Mouse (Mus musculus): Measurements from ENCODE around the gene Dnase2a. TPM values are rescaled to one million over a fixed set of nuclear protein-coding genes. Genes with fewer than 3 reads are reported as not detected.

The Dnase2a gene
- polyA plus RNA-seq, 1 experiment from 2014 or later: 5.5 TPM

DNA sequence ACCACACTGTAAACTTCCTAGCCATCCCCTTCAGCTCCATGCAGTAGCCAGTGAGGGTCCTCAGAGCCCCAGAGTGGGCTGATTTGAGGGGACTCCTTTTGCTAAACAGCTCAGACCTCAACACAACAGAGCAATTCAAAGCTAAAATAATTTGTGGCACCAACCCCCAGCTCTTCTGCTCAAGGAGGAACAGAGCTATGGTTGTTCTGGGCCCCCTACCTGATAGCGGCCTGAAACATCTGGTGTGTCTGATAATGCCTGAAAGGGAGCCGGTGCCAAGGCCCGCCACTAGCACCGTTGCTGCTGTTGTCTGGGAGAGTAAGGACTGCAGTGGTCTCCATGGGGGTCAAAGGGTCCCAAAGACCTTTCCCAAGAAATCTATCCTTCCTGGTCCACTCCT, 7.3 kb upstream of the Dnase2a start:
- peaks cover 13% of the 10 kb centered on the region for H3K27me3 ChIP-seq (ENCODE audit: control insufficient read depth, insufficient read depth, low read length)
- H3K4me2 ChIP-seq (ENCODE audit: low read length): no peak overlapping the region
- H3K4me1 ChIP-seq (ENCODE audit: control insufficient read depth in 2 of 2, insufficient read depth in 2 of 2, low read length in 2 of 2): peaks cover 0 to 4% of the 10 kb centered on the region in 2 experiments; a peak in 1 of 4 replicates
- no peak for ATAC-seq (ENCODE audit: insufficient number of reproducible peaks, insufficient read depth, low FRiP score, low read depth)
- H3K9me3 ChIP-seq (ENCODE audit: control insufficient read depth, low read length): no peaks in the 10 kb centered on the region
- H3K4me3 ChIP-seq (ENCODE audit: control insufficient read depth in 1 of 2, insufficient read depth in 1 of 2, low read depth in 1 of 2, low read length in 2 of 2): no peak overlapping the region
- H3K36me3 ChIP-seq (ENCODE audit: control insufficient read depth, insufficient read depth, low read length): no peaks in the 10 kb centered on the region
- H3K27ac ChIP-seq (replicated peaks in 1 of 2; ENCODE audit: control insufficient read depth in 1 of 2, insufficient read depth in 1 of 2, low read depth in 2 of 2, low read length in 2 of 2): no peak overlapping the region
- WGBS: 28% methylated on average over 4 of the region's 4 CpGs
- H3K9ac ChIP-seq (ENCODE audit: low read length): no peak overlapping the region

DNA sequence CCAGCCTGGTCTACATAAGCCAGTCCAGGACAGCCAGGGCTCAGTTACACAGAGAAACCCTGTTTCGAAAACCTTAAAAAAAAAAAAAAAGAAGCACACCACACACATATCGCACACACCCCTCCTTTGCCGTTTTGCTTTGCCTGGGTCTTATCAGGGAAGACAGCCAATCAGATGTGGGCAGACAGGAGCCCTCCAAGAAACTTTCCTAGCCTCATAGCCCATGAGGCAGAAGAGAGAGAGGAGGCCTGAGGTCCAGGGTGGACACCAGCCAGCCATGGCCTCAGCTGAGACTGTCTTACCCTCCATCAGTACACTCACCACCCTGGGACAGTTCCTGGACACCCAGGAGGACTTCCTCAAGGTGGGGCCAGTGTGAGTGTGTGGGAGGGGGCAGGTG, 6.6 kb upstream of the Dnase2a start, which contains the start of gene Klf1:
Klf1 (plus strand) TSS at position 177 of the 400 bp plus-strand sequence.
- 44% methylated on average over 3 of the region's 3 CpGs for WGBS
- no peaks in the 10 kb centered on the region for H3K36me3 ChIP-seq (ENCODE audit: control insufficient read depth, insufficient read depth, low read length)
- H3K4me2 ChIP-seq (ENCODE audit: low read length): peak within 1 kb of the TSS; percentile 99
- peak within 1 kb of the TSS; percentile 79 for H3K9ac ChIP-seq (ENCODE audit: low read length)
- peaks cover 0 to 4% of the 10 kb centered on the region in 2 experiments; a peak in 1 of 4 replicates for H3K4me1 ChIP-seq (ENCODE audit: control insufficient read depth in 2 of 2, insufficient read depth in 2 of 2, low read length in 2 of 2)
- no peak; the same call in 1 of the 2 replicates for ATAC-seq (ENCODE audit: insufficient number of reproducible peaks, insufficient read depth, low FRiP score, low read depth)
- peaks cover 13% of the 10 kb centered on the region for H3K27me3 ChIP-seq (ENCODE audit: control insufficient read depth, insufficient read depth, low read length)
- H3K9me3 ChIP-seq (ENCODE audit: control insufficient read depth, low read length): no peaks in the 10 kb centered on the region
- H3K4me3 ChIP-seq (ENCODE audit: control insufficient read depth in 1 of 2, insufficient read depth in 1 of 2, low read depth in 1 of 2, low read length in 2 of 2): peak within 1 kb of the TSS; percentile 58 to 71
- no peak within 1 kb of the TSS for H3K27ac ChIP-seq (replicated peaks in 1 of 2; ENCODE audit: control insufficient read depth in 1 of 2, insufficient read depth in 1 of 2, low read depth in 2 of 2, low read length in 2 of 2)

GRCm38 (mm10) chr8:84902367-84902919, 5.9 kb upstream of the Dnase2a start:
- peak overlapping the region; percentile 58 to 71 for H3K4me3 ChIP-seq (ENCODE audit: control insufficient read depth in 1 of 2, insufficient read depth in 1 of 2, low read depth in 1 of 2, low read length in 2 of 2)
- H3K9me3 ChIP-seq (ENCODE audit: control insufficient read depth, low read length): no peaks in the 10 kb centered on the region
- H3K27ac ChIP-seq (replicated peaks in 1 of 2; ENCODE audit: control insufficient read depth in 1 of 2, insufficient read depth in 1 of 2, low read depth in 2 of 2, low read length in 2 of 2): no peak overlapping the region
- peaks cover 13% of the 10 kb centered on the region for H3K27me3 ChIP-seq (ENCODE audit: control insufficient read depth, insufficient read depth, low read length)
- H3K4me2 ChIP-seq (ENCODE audit: low read length): peak overlapping the region; percentile 99
- H3K4me1 ChIP-seq (ENCODE audit: control insufficient read depth in 2 of 2, insufficient read depth in 2 of 2, low read length in 2 of 2): peaks cover 0 to 4% of the 10 kb centered on the region in 2 experiments; a peak in 1 of 4 replicates
- peak overlapping the region; percentile 79 for H3K9ac ChIP-seq (ENCODE audit: low read length)
- ATAC-seq (ENCODE audit: insufficient number of reproducible peaks, insufficient read depth, low FRiP score, low read depth): no peak; the same call in 1 of the 2 replicates
- H3K36me3 ChIP-seq (ENCODE audit: control insufficient read depth, insufficient read depth, low read length): no peaks in the 10 kb centered on the region
- 5% methylated on average over 24 of the region's 24 CpGs for WGBS

- no peaks in the 10 kb centered on the region for H3K36me3 ChIP-seq (ENCODE audit: control insufficient read depth, insufficient read depth, low read length)
- peaks cover 13% of the 10 kb centered on the region for H3K27me3 ChIP-seq (ENCODE audit: control insufficient read depth, insufficient read depth, low read length)
- peaks cover 0 to 5% of the 10 kb centered on the region in 2 experiments; a peak in 1 of 4 replicates for H3K4me1 ChIP-seq (ENCODE audit: control insufficient read depth in 2 of 2, insufficient read depth in 2 of 2, low read length in 2 of 2)
- H3K27ac ChIP-seq (replicated peaks in 1 of 2; ENCODE audit: control insufficient read depth in 1 of 2, insufficient read depth in 1 of 2, low read depth in 2 of 2, low read length in 2 of 2): no peak overlapping the region
- peak; percentile 78 for ATAC-seq (ENCODE audit: insufficient number of reproducible peaks, insufficient read depth, low FRiP score, low read depth)
- peak overlapping the region; percentile 79 for H3K9ac ChIP-seq (ENCODE audit: low read length)
- peak overlapping the region; percentile 58 to 71 for H3K4me3 ChIP-seq (ENCODE audit: control insufficient read depth in 1 of 2, insufficient read depth in 1 of 2, low read depth in 1 of 2, low read length in 2 of 2)
- H3K9me3 ChIP-seq (ENCODE audit: control insufficient read depth, low read length): no peaks in the 10 kb centered on the region
- under 1% methylated on average over 65 of the region's 68 CpGs for WGBS
- peak overlapping the region; percentile 99 for H3K4me2 ChIP-seq (ENCODE audit: low read length)
These were observed 5.3 kb upstream of the Dnase2a start for GRCm38 (mm10) chr8:84902920-84903661.

DNA sequence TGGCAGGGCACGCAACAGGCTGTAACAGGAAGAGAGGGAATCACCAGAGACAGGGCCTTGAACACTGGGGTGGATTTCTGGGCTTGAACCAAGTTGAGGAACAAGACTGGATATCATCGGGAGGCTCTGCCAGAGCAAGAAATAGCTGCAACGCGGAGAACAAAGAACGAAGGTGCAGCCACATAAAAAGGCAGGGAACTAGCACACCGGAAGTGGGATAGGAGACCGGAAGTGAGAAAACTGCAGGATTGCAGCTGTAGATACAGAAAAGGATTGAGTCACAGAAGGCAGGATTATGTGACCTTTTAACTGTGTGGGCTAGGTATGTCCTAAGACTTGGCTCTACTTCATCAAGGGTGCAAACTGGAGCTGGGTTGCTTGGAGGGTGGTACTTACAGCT, 4.0 kb upstream of the Dnase2a start:
- Histone ChIP-seq H3K27ac (replicated peaks in 1 of 2; ENCODE audit: control insufficient read depth in 1 of 2, insufficient read depth in 1 of 2, low read depth in 2 of 2, low read length in 2 of 2) (no peak overlapping the region), H3K27me3 (ENCODE audit: control insufficient read depth, insufficient read depth, low read length) (peaks cover 17% of the 10 kb centered on the region), H3K36me3 (ENCODE audit: control insufficient read depth, insufficient read depth, low read length) (no peaks in the 10 kb centered on the region), H3K4me1 (ENCODE audit: control insufficient read depth in 2 of 2, insufficient read depth in 2 of 2, low read length in 2 of 2) (peaks cover 5 to 7% of the 10 kb centered on the region in 2 experiments; a peak in 2 of 4 replicates), H3K4me2 (ENCODE audit: low read length) (no peak overlapping the region), H3K9ac (ENCODE audit: low read length) (no peak overlapping the region), H3K4me3 (ENCODE audit: control insufficient read depth in 1 of 2, insufficient read depth in 1 of 2, low read depth in 1 of 2, low read length in 2 of 2) (no peak overlapping the region), H3K9me3 (ENCODE audit: control insufficient read depth, low read length) (no peaks in the 10 kb centered on the region)
- ATAC-seq (ENCODE audit: insufficient number of reproducible peaks, insufficient read depth, low FRiP score, low read depth): no peak
- 87% methylated on average over 7 of the region's 7 CpGs for WGBS

DNA sequence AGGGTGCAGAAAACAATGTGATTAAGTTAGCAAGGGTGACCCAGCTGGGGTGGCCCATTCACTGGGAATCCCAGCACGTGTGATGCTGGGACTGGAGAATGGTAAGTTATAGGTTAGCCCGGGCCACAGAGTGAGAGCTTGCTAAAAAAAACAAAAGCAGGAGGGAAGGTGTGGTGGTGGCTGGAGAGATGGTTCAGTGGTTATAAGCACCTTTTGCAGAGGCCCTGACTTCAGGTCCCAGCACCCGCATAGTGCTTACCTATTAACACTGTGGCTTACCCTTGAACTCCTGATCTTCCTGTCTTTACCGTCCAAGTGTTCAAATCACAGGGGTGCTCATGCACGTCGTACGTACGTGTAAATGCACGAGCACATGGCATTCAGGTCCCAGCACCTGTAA, 1.3 kb upstream of the Dnase2a start:
- H3K36me3 ChIP-seq (ENCODE audit: control insufficient read depth, insufficient read depth, low read length): no peaks in the 10 kb centered on the region
- H3K27me3 ChIP-seq (ENCODE audit: control insufficient read depth, insufficient read depth, low read length): peaks cover 37% of the 10 kb centered on the region
- H3K9me3 ChIP-seq (ENCODE audit: control insufficient read depth, low read length): no peaks in the 10 kb centered on the region
- no peak overlapping the region for H3K9ac ChIP-seq (ENCODE audit: low read length)
- H3K4me3 ChIP-seq (ENCODE audit: control insufficient read depth in 1 of 2, insufficient read depth in 1 of 2, low read depth in 1 of 2, low read length in 2 of 2): no peak overlapping the region
- no peak overlapping the region for H3K4me2 ChIP-seq (ENCODE audit: low read length)
- H3K4me1 ChIP-seq (ENCODE audit: control insufficient read depth in 2 of 2, insufficient read depth in 2 of 2, low read length in 2 of 2): peaks cover 5% of the 10 kb centered on the region in 2 experiments; a peak in 2 of 4 replicates
- H3K27ac ChIP-seq (replicated peaks in 1 of 2; ENCODE audit: control insufficient read depth in 1 of 2, insufficient read depth in 1 of 2, low read depth in 2 of 2, low read length in 2 of 2): no peak overlapping the region
- 91% methylated on average over 9 of the region's 9 CpGs for WGBS
- no peak for ATAC-seq (ENCODE audit: insufficient number of reproducible peaks, insufficient read depth, low FRiP score, low read depth)

DNA sequence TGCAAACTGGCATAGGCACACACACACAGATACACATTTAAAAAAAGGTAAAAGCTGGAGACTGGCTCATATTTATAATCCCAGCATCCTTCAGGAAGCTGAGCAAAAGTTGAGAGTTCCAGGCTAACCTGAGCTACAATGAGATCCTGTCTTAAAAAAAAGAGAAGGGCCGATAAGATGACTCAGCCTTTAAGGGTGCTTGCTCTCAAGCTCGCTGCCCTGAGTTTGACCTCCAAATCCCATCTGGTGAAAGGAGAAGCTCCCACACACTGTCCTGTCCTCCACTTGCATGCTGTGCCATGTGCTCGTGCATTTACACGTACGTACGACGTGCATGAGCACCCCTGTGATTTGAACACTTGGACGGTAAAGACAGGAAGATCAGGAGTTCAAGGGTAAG, 867 bp upstream of the Dnase2a start:
- H3K4me3 ChIP-seq (ENCODE audit: control insufficient read depth in 1 of 2, insufficient read depth in 1 of 2, low read depth in 1 of 2, low read length in 2 of 2): no peak overlapping the region
- H3K4me2 ChIP-seq (ENCODE audit: low read length): no peak overlapping the region
- H3K27ac ChIP-seq (replicated peaks in 1 of 2; ENCODE audit: control insufficient read depth in 1 of 2, insufficient read depth in 1 of 2, low read depth in 2 of 2, low read length in 2 of 2): no peak overlapping the region
- 70% methylated on average over 8 of the region's 8 CpGs for WGBS
- ATAC-seq (ENCODE audit: insufficient number of reproducible peaks, insufficient read depth, low FRiP score, low read depth): no peak
- peaks cover 39% of the 10 kb centered on the region for H3K27me3 ChIP-seq (ENCODE audit: control insufficient read depth, insufficient read depth, low read length)
- H3K9me3 ChIP-seq (ENCODE audit: control insufficient read depth, low read length): no peaks in the 10 kb centered on the region
- H3K36me3 ChIP-seq (ENCODE audit: control insufficient read depth, insufficient read depth, low read length): no peaks in the 10 kb centered on the region
- H3K9ac ChIP-seq (ENCODE audit: low read length): no peak overlapping the region
- peaks cover 5 to 7% of the 10 kb centered on the region in 2 experiments; a peak in 2 of 4 replicates for H3K4me1 ChIP-seq (ENCODE audit: control insufficient read depth in 2 of 2, insufficient read depth in 2 of 2, low read length in 2 of 2)

Data from heart, embryonic 14.5 days (tissue).